Mouse (Mus musculus) thymus, adult 18-20 months (tissue): ENCODE data around the gene Gng4.
A peak's percentile ranks its signal among the peaks of the same experiment; 100 is the strongest.

Source experiments
- DNase-seq, 2 experiments: peaks; one replicate each; pipeline ENCODE4 v3.0.0; 2022; ENCODE audit warnings: mixed read lengths in 2 of 2

The Gng4 gene

DNA sequence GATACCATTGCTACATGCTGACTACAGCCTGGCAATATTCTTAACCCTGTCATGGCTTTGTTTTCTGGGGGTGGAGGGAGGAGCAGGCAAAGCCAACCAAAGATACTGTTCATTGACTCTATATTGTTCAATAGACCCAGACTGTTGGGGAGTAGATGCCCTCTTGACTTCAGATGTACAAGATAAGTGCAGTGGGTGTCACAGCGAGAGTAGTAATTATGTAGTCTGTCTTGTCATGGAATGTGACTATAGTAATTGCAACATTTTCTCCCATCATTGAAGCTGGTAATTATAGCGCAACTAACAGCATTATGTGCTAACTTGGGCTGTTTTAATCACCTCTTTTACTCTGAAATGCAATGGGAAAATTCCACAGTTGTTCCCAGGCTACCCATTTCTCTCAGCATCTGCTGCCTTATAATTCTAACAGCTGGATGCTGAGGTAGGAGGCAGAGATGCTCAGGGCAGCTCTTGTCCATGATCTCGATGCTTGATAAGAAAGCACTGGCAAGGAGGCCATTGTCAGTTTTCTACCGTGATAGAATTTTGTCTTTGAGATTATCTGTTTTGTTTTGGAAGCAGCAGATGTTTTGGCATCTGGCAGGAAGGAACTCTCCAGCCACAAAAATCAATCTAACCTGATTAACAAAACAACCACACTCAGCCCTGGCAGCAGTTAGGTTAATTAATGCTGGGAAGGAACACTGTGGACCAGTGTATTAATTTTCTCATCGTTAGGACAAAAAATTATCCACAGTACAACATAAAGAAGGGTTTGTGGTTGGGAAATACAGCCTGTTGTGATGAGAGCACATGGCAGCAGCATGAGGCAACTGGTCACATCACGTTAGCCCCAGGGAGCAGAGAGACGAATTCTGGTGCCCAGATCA, 36.6 kb downstream of the Gng4 start:
- no peak for DNase-seq

DNA sequence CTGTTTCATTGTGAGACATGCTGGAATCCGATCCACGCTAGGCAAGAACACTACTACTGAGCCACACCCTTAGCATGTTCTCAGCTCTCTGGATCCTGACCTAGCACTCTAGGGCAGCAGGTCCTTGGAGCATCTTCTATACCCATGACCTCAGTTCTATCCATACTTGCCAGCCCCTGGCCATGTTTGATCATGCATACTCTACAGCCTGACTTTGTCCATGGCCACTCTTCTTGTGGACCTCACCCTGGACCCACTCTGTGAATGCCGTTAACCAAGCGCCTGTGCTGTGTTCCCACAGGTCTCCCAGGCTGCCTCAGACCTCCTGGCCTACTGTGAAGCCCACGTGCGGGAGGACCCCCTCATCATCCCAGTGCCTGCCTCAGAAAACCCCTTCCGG, 41.1 kb downstream of the Gng4 start:
- DNase-seq = no peak

DNA sequence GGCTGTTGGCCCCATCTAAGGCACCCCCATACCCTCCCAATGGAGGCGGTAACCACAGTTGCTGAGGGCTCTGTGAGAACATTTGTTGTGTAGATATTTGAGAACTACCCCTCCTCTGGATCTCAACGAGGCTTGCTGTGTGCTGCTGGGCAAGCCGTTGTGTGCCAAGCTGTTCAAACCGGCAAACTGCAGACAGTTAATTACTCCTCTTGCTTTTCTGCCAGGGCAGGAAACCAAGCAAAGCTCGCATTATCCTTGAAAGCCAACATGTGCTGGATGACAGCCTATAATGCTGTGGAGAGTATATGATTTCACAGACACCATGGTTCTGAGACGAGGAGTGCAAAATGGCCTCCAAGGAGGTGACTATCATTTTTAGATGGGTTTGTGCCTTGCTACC, 42.7 kb downstream of the Gng4 start:
- DNase-seq = no peak

DNA sequence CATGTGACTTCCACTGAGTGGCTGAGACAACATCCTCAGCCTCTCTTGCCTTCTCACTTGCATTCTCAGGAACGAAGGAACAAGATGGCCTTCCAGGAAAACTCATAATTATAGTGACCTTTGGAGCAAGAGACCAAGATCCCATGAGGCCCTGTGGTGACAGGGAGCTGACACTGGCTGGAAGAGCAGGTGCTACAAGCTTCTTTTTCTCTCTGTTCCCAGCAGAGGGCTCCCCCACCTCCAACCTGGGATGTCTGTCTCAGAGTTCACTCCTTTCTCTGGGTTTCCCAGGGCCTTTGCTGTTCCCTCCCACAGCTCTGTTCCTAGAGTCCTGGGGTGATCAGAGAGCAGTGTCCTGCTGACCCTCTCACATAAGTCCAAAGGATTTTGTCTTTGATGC, 44.3 kb downstream of the Gng4 start:
- no peak for DNase-seq

DNA sequence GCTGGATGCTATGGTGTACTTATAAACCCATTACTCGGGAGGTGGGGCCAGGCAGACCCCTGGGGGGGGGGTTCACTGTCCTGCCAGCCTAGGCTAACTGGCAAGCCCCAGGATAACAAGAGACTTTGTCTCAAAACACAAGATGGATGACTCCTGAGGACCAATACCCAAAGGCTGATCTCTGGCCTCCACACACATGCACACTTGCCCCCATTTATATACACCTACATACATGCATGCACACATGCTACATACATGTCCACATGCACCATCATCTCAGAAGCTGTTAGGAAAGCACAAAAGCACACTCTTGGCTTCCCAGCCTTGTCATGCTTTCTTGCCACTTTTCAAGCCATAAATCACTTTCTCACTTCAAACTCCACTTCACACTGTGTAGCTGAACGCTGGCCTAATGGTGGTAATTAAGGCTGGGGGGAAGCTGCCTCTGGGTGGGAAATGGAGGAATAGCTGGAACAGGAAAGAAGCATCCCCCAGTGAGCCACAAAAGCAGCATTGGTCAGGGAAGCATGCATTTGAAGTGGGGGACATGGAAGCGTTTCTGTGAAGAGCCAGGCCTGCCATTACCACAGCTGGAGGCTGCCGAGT, 46.7 kb downstream of the Gng4 start:
- DNase-seq = no peak

DNA sequence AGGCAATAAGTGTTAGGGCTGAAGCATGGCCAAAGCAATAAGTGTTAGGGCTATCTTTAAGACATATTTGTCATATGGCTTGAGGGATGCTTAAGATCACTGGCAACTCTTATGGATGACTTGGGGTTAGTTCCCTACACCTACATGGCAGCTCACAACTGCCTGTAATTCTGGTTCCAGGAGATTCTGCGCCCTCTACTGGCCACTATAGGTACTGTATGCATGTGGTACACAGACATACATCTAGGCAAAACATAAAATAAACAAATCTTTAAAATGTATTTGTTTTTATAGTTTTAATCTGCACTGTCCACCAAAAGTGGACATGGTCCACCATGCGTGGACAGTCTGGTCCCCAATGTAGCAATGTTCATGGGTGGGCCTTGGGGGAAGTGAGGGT, 51.3 kb downstream of the Gng4 start:
- peak in 1 of 2 experiments; percentile 16 for DNase-seq

DNA sequence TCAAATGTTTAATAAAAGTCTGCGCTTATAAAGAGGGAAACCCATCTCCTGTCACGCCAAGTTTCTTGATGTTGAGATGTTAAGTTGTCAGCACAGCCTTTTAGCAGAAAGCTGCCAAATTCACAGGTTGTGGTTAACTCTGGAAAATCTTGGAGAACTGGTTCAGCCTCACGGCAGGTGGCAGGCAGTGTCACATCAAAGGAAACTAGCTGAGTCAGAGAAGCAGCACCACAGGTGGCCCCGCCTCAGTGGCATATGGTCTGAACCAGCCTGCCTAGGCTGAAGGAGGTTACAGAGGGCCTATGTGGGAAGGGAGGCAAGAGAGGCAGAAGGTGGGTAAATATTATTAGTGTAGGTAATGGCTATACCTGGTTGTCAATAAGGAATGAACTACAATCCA, 61.2 kb downstream of the Gng4 start:
- DNase-seq = peak; percentile 14 to 33

DNA sequence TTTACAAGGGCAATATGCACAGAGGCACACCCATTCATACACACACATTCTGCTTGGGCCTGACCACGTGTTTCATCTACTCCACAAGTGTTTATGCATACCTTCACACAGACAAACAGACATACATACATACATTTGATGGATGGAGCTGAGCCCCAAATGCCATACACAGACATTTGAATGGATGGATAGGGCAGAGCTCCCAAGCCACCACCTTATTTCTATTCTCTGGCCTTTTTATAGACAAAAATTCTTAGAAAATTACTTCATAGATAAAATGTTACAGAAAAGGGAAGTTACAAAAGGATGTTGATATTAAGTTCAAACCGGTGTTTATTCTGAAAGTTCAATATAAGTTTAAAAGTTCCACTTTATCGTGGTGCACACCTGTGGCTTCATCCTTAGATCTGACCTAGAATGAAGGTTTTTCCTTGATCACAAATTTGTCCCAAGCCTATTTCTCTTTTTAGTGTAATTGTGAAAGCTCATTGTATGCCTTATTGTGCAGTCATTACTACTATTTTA, 63.3 kb downstream of the Gng4 start:
- DNase-seq = no peak

DNA sequence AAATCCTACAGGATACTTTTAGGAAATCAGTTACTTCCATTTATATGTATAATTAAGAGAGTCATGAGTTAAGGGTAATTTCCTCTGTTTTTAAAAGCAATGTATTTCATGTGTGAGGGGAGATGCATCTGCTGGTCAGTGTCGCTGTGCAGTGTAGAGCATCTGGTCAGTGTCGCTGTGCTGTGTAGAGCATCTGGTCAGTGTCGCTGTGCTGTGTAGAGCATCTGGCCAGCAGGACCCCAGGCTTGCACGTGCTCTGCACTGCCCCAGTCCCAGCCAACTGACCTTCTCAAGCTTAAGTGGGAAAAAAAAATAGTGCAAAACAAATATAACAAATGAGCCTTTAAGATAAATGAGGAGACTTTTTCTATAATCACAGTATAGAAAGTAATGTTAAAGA, 73.3 kb downstream of the Gng4 start:
- no peak for DNase-seq

DNA sequence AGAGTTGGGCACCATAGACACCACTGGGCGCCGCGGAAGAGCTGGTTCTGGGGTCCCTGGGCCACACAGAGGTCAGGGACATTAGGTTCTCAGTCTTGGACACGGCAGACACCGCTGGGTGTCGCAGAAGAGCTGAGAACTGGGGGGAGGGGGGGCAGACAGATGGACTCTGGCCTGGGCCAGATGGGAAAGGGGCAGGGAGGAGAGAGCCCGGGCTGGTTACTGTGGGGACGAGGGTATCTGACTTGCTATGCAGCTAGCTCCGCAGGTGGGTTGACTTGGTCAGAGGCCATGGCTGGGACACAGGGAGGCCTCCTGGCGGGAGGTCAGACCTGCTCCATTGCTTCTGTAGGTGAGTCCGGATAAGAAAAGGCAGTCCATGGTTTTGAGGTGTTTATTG, 78.5 kb downstream of the Gng4 start:
- no peak for DNase-seq

DNA sequence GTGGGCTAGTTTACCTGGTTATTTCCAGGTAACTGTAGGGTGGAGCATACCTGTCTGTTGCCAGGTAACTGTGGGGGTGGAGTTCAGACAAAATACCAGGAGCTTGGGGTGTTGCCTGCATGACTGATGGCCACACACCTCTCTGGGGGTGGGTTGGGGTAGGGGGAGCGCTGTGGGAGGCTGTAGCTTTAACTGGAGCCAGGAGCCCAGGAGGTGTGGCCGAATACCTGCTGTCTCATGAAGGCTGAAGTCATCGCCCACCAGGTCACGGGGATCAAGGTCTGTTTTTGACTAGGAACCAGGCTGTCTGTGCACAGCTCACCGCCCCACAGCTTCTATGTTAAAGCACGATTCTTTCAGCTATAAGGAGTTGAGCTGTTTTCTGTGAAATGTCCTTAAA, 79.1 kb downstream of the Gng4 start:
- no peak for DNase-seq

DNA sequence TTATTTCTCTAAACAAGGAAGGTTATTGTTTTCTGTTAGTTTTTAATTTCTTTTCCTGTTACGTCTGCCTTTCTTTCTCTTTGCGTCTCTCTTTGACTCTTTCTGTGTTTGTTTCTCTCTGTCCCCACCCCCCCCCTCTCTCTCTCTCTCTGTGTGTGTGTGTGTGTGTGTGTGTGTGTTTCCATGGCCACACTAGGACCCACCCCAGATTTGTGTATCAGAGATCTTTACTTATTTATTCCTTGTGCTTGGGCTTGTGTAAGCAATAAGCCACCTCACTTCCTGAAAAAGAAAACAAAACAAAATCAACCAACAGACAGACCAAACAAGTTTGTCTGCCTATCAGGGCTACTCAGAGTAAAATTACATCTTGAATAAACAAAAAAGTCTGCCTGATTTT, 82.5 kb downstream of the Gng4 start:
- DNase-seq = no peak

DNA sequence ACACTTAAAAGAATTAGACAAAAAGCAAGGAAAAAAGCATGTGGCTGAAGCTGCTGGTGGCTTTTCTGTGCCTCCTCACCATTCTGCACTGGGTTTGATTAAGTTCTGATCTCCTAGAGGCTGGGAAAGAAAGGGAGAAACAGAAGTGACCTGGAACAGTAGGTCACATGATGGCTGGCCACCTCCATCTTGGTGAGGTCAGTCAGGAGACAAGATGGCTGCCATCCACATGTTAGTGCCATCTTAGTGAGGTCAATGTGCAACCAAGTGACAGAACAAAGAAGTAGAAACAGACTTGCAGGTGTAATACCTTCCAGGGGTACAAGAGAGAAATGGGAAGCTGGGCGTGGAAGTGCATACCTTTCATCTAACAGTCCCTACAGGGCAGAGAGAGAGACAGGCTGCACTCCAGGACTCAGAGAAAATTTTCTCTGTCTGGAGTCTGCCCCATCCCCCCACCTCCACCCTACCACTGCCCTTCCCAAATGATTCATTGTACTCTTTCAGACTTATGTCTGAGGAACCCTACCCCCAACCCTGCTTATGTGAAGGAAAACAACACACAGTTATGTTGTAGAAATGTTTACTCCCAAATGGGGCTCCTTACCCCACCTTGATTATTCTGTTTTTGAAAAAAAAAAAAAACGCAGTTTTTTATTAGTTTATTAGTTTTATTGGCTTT, 83.4 kb downstream of the Gng4 start:
- no peak for DNase-seq

DNA sequence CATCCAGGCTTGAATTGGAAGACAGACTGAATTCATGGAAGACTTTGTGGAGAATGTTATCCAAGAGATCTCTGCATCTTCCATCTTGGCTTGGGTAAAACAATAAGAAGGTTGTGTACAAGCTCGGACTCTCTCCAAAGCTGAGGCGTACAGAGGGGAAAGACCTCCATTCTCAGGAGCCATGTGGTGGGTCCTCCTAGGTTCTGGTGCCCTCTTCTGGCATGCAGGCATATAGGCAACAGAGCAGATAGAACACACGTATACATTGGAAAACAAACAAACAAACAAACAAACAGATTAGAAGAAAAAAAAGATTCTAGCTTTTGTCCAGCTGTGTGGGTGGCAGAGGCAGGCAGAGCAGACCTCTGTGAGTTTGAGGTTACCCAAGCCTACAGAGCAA, 84.1 kb downstream of the Gng4 start:
- DNase-seq = no peak
